19 mouse cellular contexts compared by ENCODE assay signal in the genomic region with DNA sequence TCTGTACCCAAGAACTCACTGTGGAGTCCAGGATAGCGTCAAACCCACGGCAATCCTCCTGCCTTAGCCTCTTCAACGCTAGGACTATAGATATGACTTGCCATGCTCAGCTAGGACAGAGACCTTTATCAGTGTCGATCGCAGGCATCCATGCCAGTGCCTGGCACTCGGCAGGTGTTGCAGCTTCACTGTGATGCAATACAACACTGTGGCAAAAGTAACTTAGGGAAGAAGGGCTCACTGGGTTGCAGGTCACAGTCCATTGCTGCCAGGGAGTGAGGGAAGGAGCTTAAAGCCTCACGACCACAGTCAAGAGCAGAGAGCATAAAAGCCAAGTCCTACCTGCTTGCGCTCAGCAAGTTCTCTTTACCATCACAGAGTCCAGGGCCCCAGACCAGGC. TPM values are rescaled to one million over a fixed set of nuclear protein-coding genes. Genes with fewer than 3 reads are reported as not detected.
"Had no signal": no experiment of that assay in that cellular context is flagged by ENCODE, and none has a peak within 500 bp of the region (broad histone marks: within the 10 kb centered on the region; RNA-seq: fewer than 3 reads in every experiment).

No protein-coding gene starts in this region.

- H3K4me1 ChIP-seq: stomach, embryonic 15.5 days had no signal

- ATAC-seq: intestine, embryonic 16.5 days; midbrain, embryonic 13.5 days had no signal

- H3K9me3 ChIP-seq: limb, embryonic 15.5 days; midbrain, embryonic 13.5 days; stomach, embryonic 15.5 days had no signal

- H3K9ac ChIP-seq: limb, embryonic 15.5 days; liver, embryonic 14.5 days; midbrain, embryonic 13.5 days; stomach, embryonic 15.5 days had no signal

- H3K27me3 ChIP-seq: limb, embryonic 15.5 days; midbrain, embryonic 13.5 days; stomach, embryonic 15.5 days had no signal

- H3K4me3 ChIP-seq: limb, embryonic 15.5 days; midbrain, embryonic 13.5 days; myocyte; stomach, embryonic 15.5 days had no signal

- H3K27ac ChIP-seq: kidney, postnatal 0 days; limb, embryonic 15.5 days; liver, embryonic 14.5 days; midbrain, embryonic 13.5 days; stomach, embryonic 15.5 days had no signal

- H3K4me2 ChIP-seq: limb, embryonic 15.5 days; midbrain, embryonic 13.5 days; stomach, embryonic 15.5 days had no signal

- DNase-seq: layer of hippocampus, adult 9-11 months; layer of hippocampus, postnatal 36 days; lung, adult 18-20 months; retina, postnatal 1 day; right cerebral cortex, postnatal 4 days; thymus, adult 2 months; thymus, postnatal 25 days had no signal

RNA-seq across cellular contexts. Expression of a gene that starts 48.8 kb away (rescaled TPM):
- total RNA-seq: layer of hippocampus, adult 18-20 months; layer of hippocampus, postnatal 36 days; left cerebral cortex, postnatal 25 days; megakaryocyte-erythroid progenitor cell, adult 5-6 weeks had no signal
- polyA plus RNA-seq: intestine, embryonic 16.5 days; kidney, postnatal 0 days; limb, embryonic 11.5 days; limb, embryonic 15.5 days; liver, embryonic 14.5 days; midbrain, embryonic 13.5 days; myocyte; neural tube, embryonic 11.5 days; stomach, embryonic 15.5 days had no signal
